Mouse (Mus musculus): ENCODE results near the gene Ccdc159. TPM values are rescaled to one million over a fixed set of nuclear protein-coding genes. Genes with fewer than 3 reads are reported as not detected.

Ccdc159 gene
- 5.9 and 6.4 TPM in 2 replicates for polyA plus RNA-seq (2015; fragmentation: Nextera tagmentation; extraction: Ambion mirVana)

DNA sequence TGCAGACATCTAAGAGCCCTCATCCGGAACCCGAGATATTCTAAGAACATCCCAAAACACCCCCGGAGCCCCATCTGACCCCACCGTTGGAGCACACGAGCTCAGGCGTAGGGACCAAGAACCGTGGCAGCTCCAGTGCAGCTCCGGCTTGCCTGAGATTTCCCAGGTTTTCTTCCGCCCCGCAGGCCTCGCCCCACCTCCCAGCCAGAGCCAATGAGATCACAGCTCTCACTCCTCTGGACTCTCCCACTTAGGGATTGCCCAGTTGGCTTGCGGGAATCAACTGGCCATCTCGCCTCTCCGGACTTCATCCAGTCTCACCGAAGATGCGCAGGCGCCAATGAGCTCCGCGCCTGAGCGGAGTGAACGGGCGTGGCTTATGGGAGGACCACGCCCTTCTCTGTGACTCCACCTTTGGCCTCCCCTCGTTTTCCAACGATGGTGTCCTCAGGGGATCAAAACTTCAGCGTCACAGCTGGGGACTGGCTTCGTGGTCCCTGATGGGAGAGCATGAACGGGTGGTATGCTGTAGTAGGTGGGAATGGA, at the start of gene Ccdc159, which contains the start of gene Tmem205:
TSS of gene Ccdc159 (plus strand) at position 264 of the 546 bp plus-strand sequence.
TSS of gene Tmem205 (minus strand) at position 349 of the 546 bp plus-strand sequence.
- Histone ChIP-seq H3K4me3 (ENCODE audit: low read length) (peak within 1 kb of the TSS; percentile 69), H3K9me3 (ENCODE audit: control insufficient read depth, low read length) (no peaks in the 10 kb centered on the region), H3K4me1 (replicated peaks; ENCODE audit: control insufficient read depth, insufficient read depth, low read length) (peaks cover 21% of the 10 kb centered on the region), H3K27ac (ENCODE audit: low read length) (peak within 1 kb of the TSS; percentile 71), H3K9ac (ENCODE audit: low read length) (peak within 1 kb of the TSS; percentile 78), H3K4me2 (ENCODE audit: low read depth, low read length) (peak within 1 kb of the TSS; percentile 85), H3K27me3 (ENCODE audit: control insufficient read depth, insufficient read depth, low read depth, low read length) (no peaks in the 10 kb centered on the region), H3K36me3 (ENCODE audit: control insufficient read depth, insufficient read depth, low read length) (no peaks in the 10 kb centered on the region)
- ATAC-seq (ENCODE audit: low read depth), result peak; percentile 95
- WGBS, result under 1% methylated on average over 28 of the region's 28 CpGs

DNA sequence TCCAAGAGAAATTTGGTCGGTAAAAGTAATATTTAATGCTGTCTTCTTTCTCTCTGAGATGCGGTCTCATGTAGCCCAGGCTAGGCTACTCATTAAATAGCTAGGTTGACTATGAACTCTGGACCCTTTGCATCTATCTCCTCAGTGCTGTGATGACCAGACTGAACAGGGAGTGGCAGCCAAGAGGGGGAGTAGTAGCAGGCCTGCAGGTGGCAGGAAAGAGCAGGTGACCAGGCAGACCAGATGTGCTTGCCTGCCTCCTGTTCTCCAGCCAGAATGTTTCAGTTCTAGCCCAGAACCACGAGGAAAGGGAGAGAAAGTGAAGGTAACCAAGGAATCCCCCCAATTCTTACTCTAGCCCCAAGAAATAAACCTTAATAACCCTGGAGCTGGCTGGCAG, 38.0 kb upstream of the Ccdc159 start:
- WGBS, result 57% methylated on average over 3 of the region's 3 CpGs
- H3K4me1 ChIP-seq (replicated peaks; ENCODE audit: control insufficient read depth, insufficient read depth, low read length), result no peaks in the 10 kb centered on the region
- no peak for ATAC-seq (ENCODE audit: low read depth)

DNA sequence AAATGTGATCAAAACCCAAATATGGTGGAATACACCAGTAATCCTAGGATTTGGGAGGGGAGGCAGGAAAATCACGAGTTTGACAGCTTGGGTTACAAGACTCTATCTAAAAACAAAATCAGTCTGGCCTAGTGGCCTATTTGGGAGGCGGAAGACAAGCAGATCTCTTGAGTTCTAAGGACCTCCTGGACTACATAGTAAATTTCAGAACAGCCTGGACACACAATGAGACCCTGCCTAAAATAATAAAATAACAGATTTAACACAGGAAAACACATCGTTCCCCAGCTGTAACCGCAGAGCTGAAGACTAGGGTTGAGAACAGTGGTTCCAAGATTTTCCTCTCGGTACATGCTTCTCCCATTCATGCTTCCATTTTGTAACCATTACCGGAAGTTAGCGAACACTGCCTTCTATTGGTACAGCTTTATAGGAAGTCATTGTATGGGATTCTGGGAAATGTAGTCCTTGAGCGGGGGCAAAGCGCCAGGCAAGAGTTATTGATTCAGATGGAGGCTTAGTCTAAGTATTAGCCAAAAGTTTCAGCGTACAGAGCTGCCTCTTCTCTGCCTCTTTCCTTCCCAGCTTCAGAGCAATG, 25.9 kb upstream of the Ccdc159 start:
- ATAC-seq (ENCODE audit: low read depth), result peak; percentile 91
- H3K4me3 ChIP-seq (ENCODE audit: low read length), result peak overlapping the region; percentile 49
- H3K9me3 ChIP-seq (ENCODE audit: control insufficient read depth, low read length), result no peaks in the 10 kb centered on the region
- H3K27ac ChIP-seq (ENCODE audit: low read length), result no peak overlapping the region
- peak overlapping the region; percentile 53 for H3K4me2 ChIP-seq (ENCODE audit: low read depth, low read length)
- 12% methylated on average over 10 of the region's 10 CpGs for WGBS
- peak overlapping the region; percentile 42; the same call in 1 of the 2 replicates for H3K9ac ChIP-seq (ENCODE audit: low read length)
- H3K36me3 ChIP-seq (ENCODE audit: control insufficient read depth, insufficient read depth, low read length), result no peaks in the 10 kb centered on the region
- H3K4me1 ChIP-seq (replicated peaks; ENCODE audit: control insufficient read depth, insufficient read depth, low read length), result no peaks in the 10 kb centered on the region
- H3K27me3 ChIP-seq (ENCODE audit: control insufficient read depth, insufficient read depth, low read depth, low read length), result no peaks in the 10 kb centered on the region

More for the DNA sequence above, 38.0 kb upstream of the Ccdc159 start:
- Histone ChIP-seq H3K27me3 (ENCODE audit: control insufficient read depth, insufficient read depth, low read depth, low read length) (no peaks in the 10 kb centered on the region), H3K27ac (ENCODE audit: low read length) (no peak overlapping the region), H3K36me3 (ENCODE audit: control insufficient read depth, insufficient read depth, low read length) (no peaks in the 10 kb centered on the region), H3K4me3 (ENCODE audit: low read length) (no peak overlapping the region), H3K4me2 (ENCODE audit: low read depth, low read length) (no peak overlapping the region), H3K9ac (ENCODE audit: low read length) (no peak overlapping the region), H3K9me3 (ENCODE audit: control insufficient read depth, low read length) (no peaks in the 10 kb centered on the region)

DNA sequence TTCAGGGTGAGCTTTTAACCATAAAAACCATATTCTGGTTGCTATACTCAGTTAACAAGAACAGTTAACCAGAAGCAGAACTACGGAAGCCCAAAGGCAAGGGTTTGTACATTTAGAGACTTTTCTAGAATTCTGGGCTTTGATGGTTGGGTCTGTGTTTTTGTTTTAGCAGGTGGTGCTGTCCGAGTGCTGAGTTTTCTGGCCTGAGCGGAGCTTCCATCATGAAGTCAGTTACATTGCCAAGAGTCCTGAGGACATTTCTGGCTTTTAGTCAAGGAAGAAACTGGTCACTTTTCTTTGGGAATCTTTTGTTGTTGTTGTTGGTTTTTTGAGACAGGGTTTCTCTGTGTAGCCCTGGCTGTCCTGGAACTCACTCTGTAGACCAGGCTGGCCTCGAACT, 23.2 kb upstream of the Ccdc159 start:
- Histone ChIP-seq H3K27ac (ENCODE audit: low read length) (no peak overlapping the region), H3K36me3 (ENCODE audit: control insufficient read depth, insufficient read depth, low read length) (no peaks in the 10 kb centered on the region), H3K9me3 (ENCODE audit: control insufficient read depth, low read length) (no peaks in the 10 kb centered on the region), H3K4me3 (ENCODE audit: low read length) (no peak overlapping the region), H3K4me1 (replicated peaks; ENCODE audit: control insufficient read depth, insufficient read depth, low read length) (no peaks in the 10 kb centered on the region), H3K27me3 (ENCODE audit: control insufficient read depth, insufficient read depth, low read depth, low read length) (no peaks in the 10 kb centered on the region), H3K4me2 (ENCODE audit: low read depth, low read length) (no peak overlapping the region), H3K9ac (ENCODE audit: low read length) (no peak overlapping the region)
- WGBS, result 77% methylated on average over 4 of the region's 4 CpGs
- ATAC-seq (ENCODE audit: low read depth), result no peak

DNA sequence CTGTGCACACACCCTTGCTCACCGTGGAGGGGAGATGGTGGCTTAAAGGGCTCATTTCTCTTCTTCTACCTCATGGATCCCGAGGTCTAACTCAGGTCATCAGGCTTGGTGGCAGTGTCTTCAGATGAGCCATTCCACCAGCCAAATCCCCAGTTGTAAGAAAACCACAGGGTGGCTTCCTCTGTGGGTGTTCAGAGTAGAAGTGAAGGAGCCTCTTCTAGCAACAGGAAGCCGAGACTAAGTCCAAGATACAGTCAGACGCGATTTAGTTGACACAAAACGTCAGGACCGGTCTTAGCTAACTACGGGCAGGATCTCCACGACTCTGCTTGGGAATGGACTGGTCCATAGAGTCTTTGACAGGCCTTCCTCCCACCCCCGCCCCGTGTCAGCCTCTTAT, 19.1 kb upstream of the Ccdc159 start:
- no peaks in the 10 kb centered on the region for H3K27me3 ChIP-seq (ENCODE audit: control insufficient read depth, insufficient read depth, low read depth, low read length)
- no peak overlapping the region for H3K4me3 ChIP-seq (ENCODE audit: low read length)
- no peak overlapping the region for H3K27ac ChIP-seq (ENCODE audit: low read length)
- no peak overlapping the region for H3K9ac ChIP-seq (ENCODE audit: low read length)
- H3K4me2 ChIP-seq (ENCODE audit: low read depth, low read length), result no peak overlapping the region
- H3K9me3 ChIP-seq (ENCODE audit: control insufficient read depth, low read length), result no peaks in the 10 kb centered on the region
- H3K4me1 ChIP-seq (replicated peaks; ENCODE audit: control insufficient read depth, insufficient read depth, low read length), result no peaks in the 10 kb centered on the region
- no peaks in the 10 kb centered on the region for H3K36me3 ChIP-seq (ENCODE audit: control insufficient read depth, insufficient read depth, low read length)
- no peak for ATAC-seq (ENCODE audit: low read depth)
- 69% methylated on average over 11 of the region's 11 CpGs for WGBS

DNA sequence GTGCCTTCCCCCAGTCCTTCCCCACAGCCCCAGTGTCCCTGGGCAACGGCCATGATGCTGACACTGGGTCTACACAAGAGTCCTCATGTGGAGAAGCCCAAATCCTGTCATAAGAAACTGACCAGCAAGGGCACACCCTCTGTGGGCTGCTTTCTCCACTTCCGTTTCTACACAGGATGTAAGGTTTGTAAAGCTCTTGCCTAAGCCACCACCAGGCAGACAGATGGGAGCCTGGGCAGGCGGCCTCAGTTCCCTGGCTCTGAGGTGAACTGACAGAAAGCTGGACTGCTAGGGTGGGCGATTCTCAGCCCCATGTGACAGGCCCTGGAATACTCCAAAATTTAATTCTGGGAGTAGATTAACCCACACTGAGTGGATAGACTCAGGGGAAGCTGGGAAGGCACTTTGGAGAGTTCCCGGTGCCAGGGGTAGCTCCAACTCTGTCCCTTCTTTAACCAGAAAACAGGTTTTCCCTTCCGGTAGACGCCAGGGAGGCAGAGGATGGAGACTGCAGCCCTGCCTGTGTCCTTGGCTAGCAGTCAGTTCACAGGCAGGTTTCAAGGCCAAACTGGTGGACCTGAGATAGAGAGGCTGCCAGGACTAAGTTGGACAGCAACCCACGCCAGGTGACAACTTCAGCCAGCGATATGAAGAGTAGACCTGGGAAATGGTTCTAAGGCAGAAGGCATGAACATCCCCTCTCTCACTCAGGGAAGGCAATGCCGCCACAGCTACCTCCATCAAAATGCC, 17.6 kb upstream of the Ccdc159 start:
- WGBS, result 69% methylated on average over 10 of the region's 10 CpGs
- H3K4me2 ChIP-seq (ENCODE audit: low read depth, low read length), result no peak overlapping the region
- no peak overlapping the region for H3K9ac ChIP-seq (ENCODE audit: low read length)
- no peaks in the 10 kb centered on the region for H3K4me1 ChIP-seq (replicated peaks; ENCODE audit: control insufficient read depth, insufficient read depth, low read length)
- H3K27ac ChIP-seq (ENCODE audit: low read length), result no peak overlapping the region
- H3K27me3 ChIP-seq (ENCODE audit: control insufficient read depth, insufficient read depth, low read depth, low read length), result no peaks in the 10 kb centered on the region
- no peak for ATAC-seq (ENCODE audit: low read depth)
- no peaks in the 10 kb centered on the region for H3K36me3 ChIP-seq (ENCODE audit: control insufficient read depth, insufficient read depth, low read length)
- no peaks in the 10 kb centered on the region for H3K9me3 ChIP-seq (ENCODE audit: control insufficient read depth, low read length)
- no peak overlapping the region for H3K4me3 ChIP-seq (ENCODE audit: low read length)

DNA sequence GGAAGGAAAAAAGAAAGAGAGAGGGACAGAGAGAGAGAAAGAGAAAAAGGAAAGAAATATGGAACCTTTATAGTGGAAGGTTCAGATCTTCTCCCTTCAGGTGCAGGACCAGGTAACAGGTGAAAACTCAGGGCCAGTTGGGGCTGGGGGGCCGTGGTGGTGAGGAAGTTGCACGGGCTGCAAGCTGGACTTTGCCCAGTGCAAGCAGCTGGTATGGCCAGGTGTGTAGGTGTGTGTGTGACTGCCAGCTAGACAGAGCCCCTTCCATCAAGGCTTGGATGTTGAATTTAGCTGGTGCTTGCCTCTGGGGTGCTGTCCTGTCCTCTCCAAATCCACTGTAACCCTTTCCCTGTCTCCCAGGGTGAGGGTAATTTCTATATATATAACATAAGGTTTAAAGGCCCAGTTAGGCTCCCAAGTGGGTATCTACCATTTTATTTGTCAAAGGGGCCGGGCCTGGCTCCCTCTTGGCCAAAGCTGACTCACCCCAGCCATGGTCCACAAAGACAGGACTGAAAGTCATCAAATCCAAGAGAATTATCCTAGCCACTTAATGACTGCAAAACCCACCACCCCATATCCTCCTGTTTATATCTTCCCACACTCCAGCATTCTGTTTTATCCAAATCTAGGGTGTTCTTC, 10.3 kb upstream of the Ccdc159 start:
- no peaks in the 10 kb centered on the region for H3K36me3 ChIP-seq (ENCODE audit: control insufficient read depth, insufficient read depth, low read length)
- peak overlapping the region; percentile 68 for H3K9ac ChIP-seq (ENCODE audit: low read length)
- no peaks in the 10 kb centered on the region for H3K27me3 ChIP-seq (ENCODE audit: control insufficient read depth, insufficient read depth, low read depth, low read length)
- H3K4me3 ChIP-seq (ENCODE audit: low read length), result peak overlapping the region; percentile 58
- H3K4me1 ChIP-seq (replicated peaks; ENCODE audit: control insufficient read depth, insufficient read depth, low read length), result peaks cover 13% of the 10 kb centered on the region
- H3K27ac ChIP-seq (ENCODE audit: low read length), result no peak overlapping the region
- 52% methylated on average over 3 of the region's 3 CpGs for WGBS
- H3K4me2 ChIP-seq (ENCODE audit: low read depth, low read length), result peak overlapping the region; percentile 98
- ATAC-seq (ENCODE audit: low read depth), result no peak
- no peaks in the 10 kb centered on the region for H3K9me3 ChIP-seq (ENCODE audit: control insufficient read depth, low read length)

DNA sequence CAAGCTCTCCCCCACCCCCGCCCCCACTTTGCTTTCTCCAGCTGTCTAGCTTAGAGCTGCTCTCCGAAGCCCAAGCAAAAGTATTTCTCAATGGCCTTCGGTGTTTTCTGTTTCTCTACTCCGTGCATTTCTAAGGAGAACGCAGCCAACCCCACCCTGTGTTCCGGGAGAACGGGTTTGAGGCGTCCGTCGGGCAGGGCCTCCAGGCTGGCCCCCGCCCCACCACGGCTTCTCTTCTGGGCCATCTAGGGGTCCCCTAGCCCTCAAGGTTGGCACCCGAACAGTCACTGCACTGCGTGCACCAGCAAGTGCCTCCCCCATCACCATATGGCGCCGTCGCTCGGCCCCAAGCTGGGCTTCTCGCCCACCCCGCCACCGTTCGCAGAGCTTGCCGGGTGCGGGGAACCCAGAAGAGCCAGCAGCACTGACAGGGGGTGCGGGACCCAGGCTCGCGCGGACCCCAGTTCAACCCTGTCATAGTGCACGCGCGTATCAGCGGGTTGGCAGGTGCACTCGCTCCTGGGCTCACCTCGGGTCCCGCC, 9.7 kb upstream of the Ccdc159 start:
- Histone ChIP-seq H3K27ac (ENCODE audit: low read length) (peak overlapping the region; percentile 19), H3K27me3 (ENCODE audit: control insufficient read depth, insufficient read depth, low read depth, low read length) (no peaks in the 10 kb centered on the region), H3K9me3 (ENCODE audit: control insufficient read depth, low read length) (no peaks in the 10 kb centered on the region), H3K4me1 (replicated peaks; ENCODE audit: control insufficient read depth, insufficient read depth, low read length) (peaks cover 13% of the 10 kb centered on the region), H3K9ac (ENCODE audit: low read length) (peak overlapping the region; percentile 68), H3K4me3 (ENCODE audit: low read length) (peak overlapping the region; percentile 58), H3K4me2 (ENCODE audit: low read depth, low read length) (peak overlapping the region; percentile 98), H3K36me3 (ENCODE audit: control insufficient read depth, insufficient read depth, low read length) (no peaks in the 10 kb centered on the region)
- 1% methylated on average over 35 of the region's 35 CpGs for WGBS
- peak; percentile 59 for ATAC-seq (ENCODE audit: low read depth)
